Mouse (Mus musculus): ENCODE data around the gene Zfp687.
"Not testable (repeated sequence)": the region's sequence is repeated elsewhere in the genome, so short reads cannot be mapped to it uniquely, and the experiment has no call there.

Zfp687 gene

DNA sequence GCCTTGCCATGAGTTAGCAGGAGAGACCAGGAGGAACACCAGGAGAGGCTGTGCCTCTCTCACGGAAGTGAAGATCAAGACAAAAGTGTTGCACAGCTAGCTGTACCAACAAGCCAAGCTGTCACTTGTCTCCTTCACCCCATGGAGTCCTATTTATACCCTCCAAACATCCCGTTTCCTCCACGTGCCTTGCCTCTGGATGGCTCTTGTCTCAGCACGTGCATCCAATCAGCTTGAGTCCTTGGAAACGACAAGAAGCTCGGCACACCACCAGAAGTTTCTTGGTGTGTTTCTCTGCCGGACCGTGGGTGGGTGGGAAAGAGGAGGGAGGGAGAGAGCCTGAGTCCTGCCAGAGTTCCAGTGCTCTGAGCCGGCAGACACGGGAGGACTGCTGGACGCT is 9.3 kb upstream of the Zfp687 start:
- in situ Hi-C loops (cut with MboI; ENCODE audit: low pct_unique_long_range_greater_than_20kb in 1 of 2, low sequenced_read_pairs in 2 of 2, unreplicated experiment in 1 of 2): no loop called here

DNA sequence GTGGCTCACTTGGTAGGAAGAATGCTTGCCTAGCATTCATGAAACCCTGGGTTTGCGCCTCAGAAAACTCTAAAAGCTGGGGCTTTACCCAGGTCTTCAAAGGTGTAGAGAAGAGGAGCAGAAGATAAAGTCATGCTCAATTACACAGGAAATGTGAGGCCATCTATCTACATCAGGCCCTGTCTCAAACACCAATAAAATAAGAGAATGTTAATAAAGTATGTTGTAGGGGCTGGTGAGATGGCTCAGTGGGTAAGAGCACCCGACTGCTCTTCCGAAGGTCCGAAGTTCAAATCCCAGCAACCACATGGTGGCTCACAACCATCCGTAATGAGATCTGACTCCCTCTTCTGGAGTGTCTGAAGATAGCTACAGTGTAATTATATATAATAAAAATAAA is 5.7 kb upstream of the Zfp687 start:
- in situ Hi-C loops (cut with MboI; ENCODE audit: low pct_unique_long_range_greater_than_20kb in 1 of 2, low sequenced_read_pairs in 2 of 2, unreplicated experiment in 1 of 2): not testable (repeated sequence)

DNA sequence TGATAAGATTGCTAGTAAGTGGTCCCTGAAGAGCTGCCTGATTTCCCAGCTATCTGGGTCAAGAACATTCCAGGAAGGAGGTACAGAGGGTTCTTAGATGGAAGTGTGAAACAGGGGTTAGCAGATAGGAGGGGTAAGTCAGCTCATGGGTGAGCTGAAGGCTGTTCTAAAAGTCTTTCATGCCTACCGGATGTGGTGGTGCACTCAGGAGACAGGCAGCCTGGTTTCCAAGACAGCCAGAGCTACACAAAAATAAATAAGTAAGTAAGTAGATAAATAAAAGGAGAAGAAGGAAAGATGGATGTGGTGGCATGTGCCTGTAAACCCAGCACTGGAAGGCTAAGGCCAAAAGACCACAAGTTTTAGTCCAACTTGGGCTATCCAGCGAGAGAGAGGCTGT is 3.5 kb upstream of the Zfp687 start:
- in situ Hi-C loops (cut with MboI; ENCODE audit: low pct_unique_long_range_greater_than_20kb in 1 of 2, low sequenced_read_pairs in 2 of 2, unreplicated experiment in 1 of 2): no loop called here

DNA sequence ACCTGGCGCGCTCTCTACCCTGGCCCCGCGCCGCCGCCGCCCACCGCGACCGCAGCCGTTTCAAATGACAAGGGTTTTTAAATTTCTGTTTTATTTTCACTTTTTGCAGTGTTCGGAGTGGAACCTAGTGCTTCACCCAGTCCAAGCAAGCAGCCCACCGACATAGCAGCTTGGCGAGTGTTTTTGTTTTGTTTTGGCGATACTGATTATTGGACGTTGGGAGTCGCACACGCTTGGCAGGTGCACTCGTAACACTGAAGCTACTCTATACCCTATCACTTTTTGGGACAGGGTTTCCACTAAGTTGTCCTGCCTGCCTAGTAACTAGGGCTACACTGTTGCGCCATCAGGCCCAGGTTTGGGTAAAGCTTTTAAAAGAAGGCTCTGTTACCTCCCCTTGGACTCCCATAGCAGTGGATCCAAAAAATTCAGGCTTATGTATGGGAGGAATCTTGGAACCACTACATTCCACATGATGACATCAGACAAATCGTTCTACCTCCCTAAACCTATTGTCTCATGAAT is 1.3 kb upstream of the Zfp687 start:
- in situ Hi-C loops (cut with MboI; ENCODE audit: low pct_unique_long_range_greater_than_20kb in 1 of 2, low sequenced_read_pairs in 2 of 2, unreplicated experiment in 1 of 2): no loop called here

DNA sequence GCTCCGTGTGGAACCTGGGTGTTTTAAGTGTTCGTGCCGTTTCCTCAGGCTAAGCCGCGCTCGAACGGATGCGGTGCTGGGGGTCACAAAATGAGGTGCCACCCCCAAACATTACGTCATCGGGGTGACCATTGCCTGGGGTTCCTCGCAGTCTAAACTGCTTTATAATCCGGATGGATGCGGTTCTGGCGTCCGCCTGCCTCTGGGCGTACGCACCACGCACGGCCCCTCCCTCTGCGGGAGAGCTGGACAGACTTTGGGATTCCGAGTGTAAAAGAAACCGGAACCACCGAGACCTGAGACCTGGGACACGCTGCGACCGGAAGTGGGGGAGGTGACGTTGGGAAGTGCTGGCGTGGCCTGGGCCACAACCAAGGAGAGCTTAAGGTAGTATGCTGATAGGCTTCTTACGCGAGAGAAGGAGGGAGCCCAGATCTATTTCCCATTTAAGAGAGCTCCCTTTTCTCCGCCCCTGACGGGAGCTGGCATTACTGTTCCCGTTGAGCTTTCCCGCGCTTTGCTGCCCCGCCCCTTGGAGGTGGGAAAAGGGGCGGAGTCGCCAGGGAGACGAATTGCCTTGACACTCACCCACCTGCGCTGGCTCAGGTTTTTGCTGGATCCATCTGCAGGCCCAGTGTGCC is 763 bp upstream of the Zfp687 start:
- in situ Hi-C loops (cut with MboI; ENCODE audit: low pct_unique_long_range_greater_than_20kb in 1 of 2, low sequenced_read_pairs in 2 of 2, unreplicated experiment in 1 of 2): no loop called here

DNA sequence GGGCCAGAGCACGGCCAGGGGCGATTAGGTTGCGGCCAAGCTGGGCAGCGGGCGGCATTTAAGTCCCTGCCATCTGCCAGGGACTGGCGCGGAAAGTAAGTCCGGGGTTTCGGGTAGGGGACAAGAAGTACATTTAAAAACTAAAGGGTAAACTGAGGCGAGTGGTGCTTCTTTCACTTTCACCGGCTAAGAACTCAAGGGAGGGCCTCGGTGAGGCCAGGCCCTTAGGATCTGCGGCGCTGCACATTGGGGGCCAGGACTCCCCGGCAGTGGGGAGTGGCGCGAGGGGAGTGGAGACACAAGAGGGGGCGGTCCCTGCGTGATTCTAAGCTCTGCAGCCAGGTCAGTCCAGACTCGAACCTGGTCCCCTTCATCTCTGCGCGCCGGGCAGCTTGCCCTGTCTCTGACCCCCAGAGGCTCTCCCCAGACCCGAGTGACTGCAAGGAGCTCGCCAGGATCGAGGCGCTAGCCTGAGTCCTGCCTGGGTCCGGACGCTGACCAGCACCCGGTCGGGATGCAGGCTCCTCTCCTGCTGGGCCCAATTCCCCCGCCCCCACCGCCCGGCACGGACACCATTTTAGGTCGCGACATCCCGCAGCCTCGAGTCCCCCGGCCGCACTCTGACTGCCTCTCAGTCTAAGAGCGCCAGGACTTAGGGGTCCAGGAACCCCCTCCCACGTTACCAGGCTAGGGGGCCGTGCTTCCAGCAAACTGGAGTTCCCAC is 658 bp downstream of the Zfp687 start:
- in situ Hi-C loops (cut with MboI; ENCODE audit: low pct_unique_long_range_greater_than_20kb in 1 of 2, low sequenced_read_pairs in 2 of 2, unreplicated experiment in 1 of 2): no loop called here

DNA sequence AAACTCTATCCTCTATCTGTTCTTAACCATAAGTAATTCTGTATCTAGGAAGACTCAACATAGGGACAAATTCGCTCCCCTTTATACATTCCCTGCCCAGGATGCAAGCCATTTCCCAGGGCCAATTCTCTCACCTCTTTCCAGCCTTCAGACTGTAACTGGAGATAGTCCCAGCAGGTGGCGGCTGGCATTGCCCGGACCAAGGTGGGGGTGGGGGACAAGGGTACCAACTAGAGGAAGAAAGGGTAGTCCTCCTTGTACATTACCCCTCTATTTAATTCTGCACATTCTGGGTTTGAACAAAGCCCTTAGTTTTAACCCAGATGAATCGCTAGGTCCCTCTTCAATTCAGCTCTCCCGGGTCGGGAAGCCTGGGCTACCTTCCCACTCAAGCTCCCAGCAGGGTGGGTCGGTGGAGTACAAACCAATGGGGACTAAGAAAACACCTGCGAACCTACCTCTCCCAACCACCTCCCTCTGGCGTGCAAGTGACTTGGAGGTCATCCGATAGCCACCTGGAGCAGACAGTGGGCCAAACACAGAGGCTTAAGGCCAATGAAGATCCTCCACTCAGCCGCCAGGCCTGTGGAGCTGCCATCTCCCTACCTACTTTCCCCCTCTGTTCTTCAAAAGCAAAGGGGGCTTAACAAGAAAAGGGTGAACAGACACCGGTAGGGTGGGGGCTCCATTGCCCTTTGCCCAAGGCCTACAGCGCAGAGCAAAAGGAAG is 1.4 kb downstream of the Zfp687 start:
- in situ Hi-C loops (cut with MboI; ENCODE audit: low pct_unique_long_range_greater_than_20kb in 1 of 2, low sequenced_read_pairs in 2 of 2, unreplicated experiment in 1 of 2): no loop called here

DNA sequence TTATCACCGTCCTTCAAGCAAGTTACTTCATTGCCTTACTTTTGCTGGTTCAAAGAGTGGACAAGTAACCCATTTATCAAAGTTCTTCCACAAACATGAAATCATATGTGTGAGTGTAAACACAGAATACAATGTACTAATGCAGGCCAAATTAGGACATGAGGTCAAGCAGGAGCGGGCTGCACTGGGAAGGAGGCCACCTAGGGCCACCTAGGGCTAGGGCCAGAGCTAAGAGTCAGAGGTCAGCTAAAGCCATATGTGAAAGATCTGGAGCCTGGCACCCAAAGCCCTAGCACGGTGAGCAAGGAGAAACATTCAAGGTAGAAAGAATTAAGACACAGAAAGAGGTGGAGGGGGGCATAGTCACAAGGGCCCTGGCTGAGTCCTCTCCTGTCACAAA is 2.3 kb downstream of the Zfp687 start:
- in situ Hi-C loops (cut with MboI; ENCODE audit: low pct_unique_long_range_greater_than_20kb in 1 of 2, low sequenced_read_pairs in 2 of 2, unreplicated experiment in 1 of 2): no loop called here

DNA sequence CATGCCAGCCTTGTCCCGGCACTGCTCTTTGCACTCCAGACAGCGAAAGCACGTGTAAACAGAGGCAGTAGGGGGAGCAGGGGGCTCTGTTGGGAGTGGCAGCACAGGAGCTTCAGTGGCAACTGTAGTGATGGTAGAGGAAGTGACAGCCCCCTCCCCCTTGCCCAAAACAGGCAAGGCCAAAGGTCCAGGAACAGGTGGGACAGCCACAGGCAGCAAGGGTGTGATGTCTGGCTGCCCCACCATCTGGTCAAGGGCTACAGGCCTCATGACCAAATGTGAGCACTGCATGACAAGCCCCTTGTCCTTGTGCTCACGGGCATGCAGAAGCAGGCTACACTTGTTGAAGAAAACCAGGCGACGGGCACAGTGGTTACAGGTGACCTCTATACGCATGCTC is 4.9 kb downstream of the Zfp687 start:
- in situ Hi-C loops (cut with MboI; ENCODE audit: low pct_unique_long_range_greater_than_20kb in 1 of 2, low sequenced_read_pairs in 2 of 2, unreplicated experiment in 1 of 2): no loop called here

DNA sequence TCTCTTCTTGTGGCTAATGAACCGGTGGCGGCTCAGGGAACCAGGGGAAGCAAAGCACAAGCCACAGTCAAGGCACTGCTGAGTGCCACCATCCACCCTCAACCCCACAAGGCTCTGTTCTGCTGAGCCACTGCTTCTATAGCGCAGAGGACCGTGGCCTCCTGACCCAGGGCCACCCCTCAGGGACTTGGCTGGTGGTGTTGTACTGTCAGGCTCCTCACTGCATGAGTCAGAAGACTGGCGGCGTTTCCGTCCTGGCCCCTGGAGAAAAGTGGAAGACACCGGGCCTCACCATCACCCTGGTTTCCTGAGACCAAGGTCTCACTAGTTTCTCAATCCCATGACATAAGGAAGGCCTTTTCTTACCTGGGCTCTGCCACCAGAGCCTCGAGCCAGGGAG is 7.5 kb downstream of the Zfp687 start:
- in situ Hi-C loops (cut with MboI; ENCODE audit: low pct_unique_long_range_greater_than_20kb in 1 of 2, low sequenced_read_pairs in 2 of 2, unreplicated experiment in 1 of 2): no loop called here

DNA sequence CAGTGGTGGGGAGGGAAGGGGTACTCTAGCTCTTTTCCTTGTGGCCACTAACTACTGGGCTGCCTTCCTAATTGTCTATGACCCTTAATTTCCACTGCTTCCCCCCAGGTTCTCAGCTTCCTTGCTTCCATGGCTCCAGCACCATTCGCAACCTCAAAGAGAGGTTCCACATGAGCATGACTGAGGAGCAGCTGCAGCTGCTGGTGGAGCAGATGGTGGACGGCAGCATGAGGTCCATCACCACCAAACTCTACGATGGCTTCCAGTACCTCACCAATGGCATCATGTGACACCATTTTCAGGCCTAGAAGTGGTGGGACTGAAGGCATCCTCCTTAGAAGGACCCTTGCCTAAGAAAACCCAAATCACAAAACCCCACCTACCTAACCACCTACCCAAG is 9.6 kb downstream of the Zfp687 start:
- in situ Hi-C loops (cut with MboI; ENCODE audit: low pct_unique_long_range_greater_than_20kb in 1 of 2, low sequenced_read_pairs in 2 of 2, unreplicated experiment in 1 of 2): no loop called here

DNA sequence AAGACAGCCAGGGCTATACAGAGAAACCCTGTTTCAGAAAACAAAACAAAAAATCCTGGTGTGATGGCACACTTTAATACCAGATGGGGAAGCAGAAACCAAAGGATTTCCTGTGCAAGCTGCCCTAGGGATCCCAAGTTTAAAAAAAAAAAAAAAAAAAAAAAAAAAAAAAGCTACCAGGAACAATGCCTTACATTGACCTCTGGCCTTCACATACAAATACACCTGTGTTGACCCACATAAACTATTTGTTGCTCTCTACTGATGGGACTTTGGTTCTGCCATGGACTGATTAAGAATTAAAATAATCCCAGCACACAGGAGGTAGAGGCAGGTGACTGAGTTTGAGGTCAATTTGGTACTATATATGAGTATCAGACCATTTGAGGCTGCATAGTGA is 12.0 kb downstream of the Zfp687 start:
- in situ Hi-C loops (cut with MboI; ENCODE audit: low pct_unique_long_range_greater_than_20kb in 1 of 2, low sequenced_read_pairs in 2 of 2, unreplicated experiment in 1 of 2): no loop called here

DNA sequence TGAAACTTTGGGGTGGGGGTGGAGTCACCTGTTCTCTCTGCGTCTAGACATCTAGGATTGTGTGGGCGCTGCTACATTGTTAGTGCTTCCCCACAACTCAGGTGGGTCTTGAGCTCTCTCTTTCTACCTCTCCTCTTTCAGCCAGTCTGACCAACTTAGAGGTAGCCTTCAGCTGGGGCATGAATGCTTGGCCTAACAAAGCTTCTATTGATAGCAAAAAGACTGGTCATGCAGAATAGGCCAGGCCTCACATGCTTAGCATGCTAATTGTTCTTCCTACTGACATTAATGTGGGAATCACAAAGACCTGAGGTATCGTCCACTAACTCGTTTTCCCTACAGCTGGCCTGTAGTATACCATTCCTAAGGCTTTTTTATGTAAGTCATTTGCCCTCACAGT is 12.7 kb downstream of the Zfp687 start:
- in situ Hi-C loops (cut with MboI; ENCODE audit: low pct_unique_long_range_greater_than_20kb in 1 of 2, low sequenced_read_pairs in 2 of 2, unreplicated experiment in 1 of 2): no loop called here

DNA sequence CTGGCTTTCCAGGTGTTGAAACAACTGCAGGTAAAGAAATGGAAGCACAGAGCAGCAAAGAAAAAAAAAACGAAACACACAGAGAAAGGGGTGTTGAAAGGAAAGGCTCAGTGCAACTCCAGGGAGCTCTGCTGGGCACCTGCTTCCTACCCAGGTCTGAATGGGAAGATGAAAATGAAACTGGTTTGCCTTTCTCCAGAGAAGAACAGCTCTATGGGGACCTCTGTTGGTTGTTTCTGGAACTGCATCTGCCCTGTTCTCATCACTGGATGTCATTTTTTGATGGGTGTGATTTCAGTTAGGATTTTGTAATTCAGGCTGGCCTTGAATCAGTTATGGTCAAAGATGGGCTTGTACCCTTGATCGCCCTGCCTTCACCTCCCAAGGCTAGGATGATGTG is 18.3 kb downstream of the Zfp687 start:
- in situ Hi-C loops (cut with MboI; ENCODE audit: low pct_unique_long_range_greater_than_20kb in 1 of 2, low sequenced_read_pairs in 2 of 2, unreplicated experiment in 1 of 2): no loop called here

DNA sequence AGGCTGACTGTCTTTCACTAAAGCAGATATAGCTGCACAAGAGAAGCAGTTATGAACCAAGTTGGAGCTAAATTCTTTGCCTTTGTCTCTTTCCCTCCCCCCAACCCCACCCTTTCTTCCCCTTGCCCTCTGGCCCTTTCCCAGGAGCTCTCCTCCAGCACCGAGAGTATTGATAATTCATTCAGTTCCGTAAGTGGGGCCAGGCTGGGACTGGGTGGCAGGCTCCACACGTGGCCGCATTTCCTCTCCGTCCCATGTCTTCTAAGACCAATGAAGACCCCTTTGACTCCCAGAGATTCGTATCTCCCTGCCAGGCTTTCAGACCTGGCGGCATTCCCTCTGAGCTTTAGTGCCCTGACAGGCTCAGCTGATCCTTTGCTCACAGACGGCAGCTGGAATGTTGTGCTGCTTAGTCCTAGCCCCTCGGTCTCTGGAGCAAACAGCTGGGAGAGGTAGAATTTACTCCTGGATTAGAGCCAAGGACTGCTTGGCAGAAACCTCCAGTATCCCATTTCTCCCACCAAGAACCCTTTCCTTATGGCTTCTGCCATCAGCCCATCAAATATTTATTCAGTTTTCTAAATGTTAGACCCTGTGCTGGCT is 26.0 kb downstream of the Zfp687 start:
- in situ Hi-C loops (cut with MboI; ENCODE audit: low pct_unique_long_range_greater_than_20kb in 1 of 2, low sequenced_read_pairs in 2 of 2, unreplicated experiment in 1 of 2): no loop called here

DNA sequence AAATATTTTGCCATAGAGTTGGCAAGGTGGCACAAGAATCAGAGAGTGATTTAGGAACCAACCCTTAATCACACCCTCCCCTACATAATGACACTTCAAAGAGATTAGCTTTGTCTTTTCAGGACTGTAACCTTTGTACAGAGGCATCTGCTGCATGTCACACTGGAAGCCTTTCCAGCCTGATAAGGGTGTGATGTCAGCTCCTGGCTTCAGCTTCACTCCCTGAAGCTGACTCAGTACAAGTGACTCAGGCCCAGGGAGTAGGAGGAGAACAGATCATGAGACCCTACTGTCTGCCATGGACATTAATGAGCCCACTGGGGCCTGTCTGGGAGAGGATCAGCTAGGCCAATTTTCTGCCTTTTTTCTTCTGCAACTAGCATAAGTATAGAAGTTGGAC is 27.7 kb downstream of the Zfp687 start:
- in situ Hi-C loops (cut with MboI; ENCODE audit: low pct_unique_long_range_greater_than_20kb in 1 of 2, low sequenced_read_pairs in 2 of 2, unreplicated experiment in 1 of 2): no loop called here

DNA sequence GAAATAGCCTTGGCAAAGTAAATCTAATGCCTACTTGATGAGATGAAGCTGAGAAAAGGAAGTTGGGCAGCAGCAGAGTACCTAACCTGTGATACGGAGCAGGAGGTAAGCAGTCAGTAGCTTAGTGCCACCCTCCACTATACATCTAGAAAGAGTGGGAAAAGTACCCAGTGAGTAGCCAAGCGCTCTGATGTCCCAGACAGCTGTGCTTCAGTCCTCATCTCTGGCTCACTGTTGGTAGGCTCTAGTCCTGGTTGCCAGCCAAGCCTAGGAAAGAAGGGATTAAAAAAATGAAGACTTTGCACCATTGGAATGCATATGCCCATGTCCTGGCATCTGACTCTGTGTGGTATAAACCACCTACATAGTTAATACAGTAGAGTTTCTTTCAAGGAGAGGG is 29.7 kb downstream of the Zfp687 start:
- in situ Hi-C loops (cut with MboI; ENCODE audit: low pct_unique_long_range_greater_than_20kb in 1 of 2, low sequenced_read_pairs in 2 of 2, unreplicated experiment in 1 of 2): no loop called here

DNA sequence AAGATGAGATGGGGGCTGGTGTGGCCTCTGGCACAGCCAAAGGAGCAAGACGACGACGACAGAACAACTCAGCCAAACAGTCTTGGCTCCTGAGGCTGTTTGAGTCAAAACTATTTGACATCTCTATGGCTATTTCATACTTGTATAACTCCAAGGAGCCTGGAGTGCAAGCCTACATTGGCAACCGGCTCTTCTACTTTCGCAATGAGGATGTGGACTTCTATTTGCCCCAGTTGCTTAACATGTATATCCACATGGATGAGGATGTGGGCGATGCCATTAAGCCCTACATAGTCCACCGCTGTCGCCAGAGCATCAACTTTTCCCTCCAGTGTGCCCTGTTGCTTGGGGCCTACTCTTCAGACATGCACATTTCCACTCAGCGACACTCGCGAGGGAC is 30.9 kb downstream of the Zfp687 start:
- in situ Hi-C loops (cut with MboI; ENCODE audit: low pct_unique_long_range_greater_than_20kb in 1 of 2, low sequenced_read_pairs in 2 of 2, unreplicated experiment in 1 of 2): no loop called here

Measured in mouse embryonic stem cell (cell line).